Mouse (Mus musculus): ENCODE measurements around the gene Enpp5.

Enpp5 gene

GRCm38 (mm10) chr17:44100486-44100885 is 21.9 kb downstream of the Enpp5 start:
- DNase-seq: no peak

- no peak for DNase-seq
Measured at GRCm38 (mm10) chr17:44100906-44101305, 22.3 kb downstream of the Enpp5 start.

GRCm38 (mm10) chr17:44101961-44102360 is 23.3 kb downstream of the Enpp5 start:
- DNase-seq: no peak

GRCm38 (mm10) chr17:44105287-44106138 is 26.9 kb downstream of the Enpp5 start, which contains the start of gene Enpp4:
TSS of gene Enpp4 (minus strand) at chr17:44105809.
- DNase-seq: peak; percentile 64 to 71

- DNase-seq: no peak
Measured at GRCm38 (mm10) chr17:44108331-44108730, 29.7 kb downstream of the Enpp5 start.

- no peak for DNase-seq
Measured at GRCm38 (mm10) chr17:44116584-44116983, 38.0 kb downstream of the Enpp5 start.

- DNase-seq: no peak
Measured at GRCm38 (mm10) chr17:44117721-44118120, 39.1 kb downstream of the Enpp5 start.

GRCm38 (mm10) chr17:44118231-44118630 is 39.6 kb downstream of the Enpp5 start:
- DNase-seq: no peak

- no peak for DNase-seq
Measured at GRCm38 (mm10) chr17:44121366-44122100, 42.9 kb downstream of the Enpp5 start.

- no peak for DNase-seq
Measured at GRCm38 (mm10) chr17:44129092-44129750, 50.6 kb downstream of the Enpp5 start.

- DNase-seq: peak; percentile 30 to 71
Measured at GRCm38 (mm10) chr17:44130429-44130828, 51.8 kb downstream of the Enpp5 start.

- DNase-seq: no peak
Measured at GRCm38 (mm10) chr17:44134106-44134505, 55.5 kb downstream of the Enpp5 start.

GRCm38 (mm10) chr17:44134545-44134944 is 55.9 kb downstream of the Enpp5 start:
- no peak for DNase-seq

GRCm38 (mm10) chr17:44136018-44136417 is 57.4 kb downstream of the Enpp5 start:
- no peak for DNase-seq

Measured in spleen, adult 18-20 months (tissue).